Mouse (Mus musculus) midbrain, embryonic 12.5 days (tissue): ENCODE measurements around the gene Olfr384. TPM values are rescaled to one million over a fixed set of nuclear protein-coding genes. Genes with fewer than 3 reads are reported as not detected.
"Not testable (repeated sequence)": the region's sequence is repeated elsewhere in the genome, so short reads cannot be mapped to it uniquely, and the experiment has no call there.

Source experiments
- ATAC-seq: fragments of 200-750 bp; cut with Nextera tagmentation; 2 replicates; pipeline ENCODE4 v1.8.0; 2017; ENCODE audit warnings: low read depth, moderate TSS enrichment, moderate library complexity; ENCODE audit not compliant: low FRiP score
- H3K27ac ChIP-seq: fragments of 300-500 bp; sonication (generic); replicated peaks from 2 replicates; pipeline ENCODE4 v1.5.1; 2016; ENCODE audit warnings: mild to moderate bottlenecking
- H3K27me3 ChIP-seq: fragments of 300-500 bp; sonication (generic); 2 replicates; pipeline ENCODE4 v1.6.1; 2016; ENCODE audit warnings: mild to moderate bottlenecking
- H3K36me3 ChIP-seq: fragments of 300-500 bp; sonication (generic); 2 replicates; pipeline ENCODE4 v1.6.1; 2016
- H3K4me1 ChIP-seq: fragments of 300-500 bp; sonication (generic); 2 replicates; pipeline ENCODE4 v1.6.1; 2016
- H3K4me2 ChIP-seq: fragments of 300-500 bp; sonication (generic); replicated peaks from 2 replicates; pipeline ENCODE4 v1.6.1; 2016; ENCODE audit warnings: mild to moderate bottlenecking, moderate library complexity
- H3K4me3 ChIP-seq: fragments of 300-500 bp; sonication (generic); 2 replicates; pipeline ENCODE4 v1.5.1; 2016; ENCODE audit warnings: mild to moderate bottlenecking
- H3K9ac ChIP-seq: fragments of 300-500 bp; sonication (generic); replicated peaks from 2 replicates; pipeline ENCODE4 v1.6.1; 2016; ENCODE audit warnings: mild to moderate bottlenecking, moderate library complexity
- H3K9me3 ChIP-seq: fragments of 300-500 bp; sonication (generic); 2 replicates; pipeline ENCODE4 v1.6.1; 2016; ENCODE audit warnings: mild to moderate bottlenecking
- WGBS: fragments of 180-500 bp; shearing (Covaris S2); methylation state at CpG from one replicate; pipeline ENCODE4 v1.1.7; 2016; 5-methylcytosine and 5-hydroxymethylcytosine counted together
- polyA plus RNA-seq: library from polyadenylated mRNA; unstranded; fragments of >200 nt; fragmentation: Nextera tagmentation; extraction: Ambion mirVana; gene quantifications from 2 replicates; pipeline ENCODE4 v1.2.1, GENCODE M21; 2016

The Olfr384 gene
- not detected in 2 replicates for polyA plus RNA-seq

- no peak within 1 kb of the TSS for H3K4me3 ChIP-seq
- no peaks in the 10 kb centered on the region for H3K4me1 ChIP-seq
- no peak within 1 kb of the TSS for H3K27ac ChIP-seq
- no peak for ATAC-seq
- no peaks in the 10 kb centered on the region for H3K36me3 ChIP-seq
- no peak within 1 kb of the TSS for H3K4me2 ChIP-seq
- H3K9ac ChIP-seq, result no peak within 1 kb of the TSS
- 0 out of 2 replicates have a peak, but pooled peaks cover 4% of the 10 kb centered on the region for H3K9me3 ChIP-seq
- H3K27me3 ChIP-seq, result no peaks in the 10 kb centered on the region
Measured at GRCm38 (mm10) chr11:73598294-73598693, at the start of gene Olfr384. Olfr384 (plus strand) TSS chr11:73598594.

GRCm38 (mm10) chr11:73579871-73580270 lies 18.5 kb upstream of the Olfr384 start:
- Histone ChIP-seq H3K9ac (no peak overlapping the region), H3K27ac (no peak overlapping the region), H3K4me2 (no peak overlapping the region), H3K36me3 (no peaks in the 10 kb centered on the region), H3K27me3 (no peaks in the 10 kb centered on the region), H3K4me3 (no peak overlapping the region), H3K4me1 (no peaks in the 10 kb centered on the region), H3K9me3 (peaks cover 23% of the 10 kb centered on the region)
- ATAC-seq, result no peak

- not testable (repeated sequence) for H3K9ac ChIP-seq, H3K4me3 ChIP-seq, H3K27me3 ChIP-seq, H3K27ac ChIP-seq, H3K4me2 ChIP-seq, ATAC-seq, H3K36me3 ChIP-seq, H3K4me1 ChIP-seq
- H3K9me3 ChIP-seq, result peaks cover 17% of the 10 kb centered on the region
- WGBS, result 79% methylated on average over 1 of the region's 1 CpGs
Measured at GRCm38 (mm10) chr11:73583188-73583587, 15.2 kb upstream of the Olfr384 start.

- H3K27me3 ChIP-seq, result no peaks in the 10 kb centered on the region
- H3K9me3 ChIP-seq, result peaks cover 9% of the 10 kb centered on the region; the same call in 1 of the 2 replicates
- H3K4me3 ChIP-seq, result no peak within 1 kb of the TSS
- H3K9ac ChIP-seq, result no peak within 1 kb of the TSS
- H3K4me2 ChIP-seq, result no peak within 1 kb of the TSS
- no peaks in the 10 kb centered on the region for H3K36me3 ChIP-seq
- no peak for ATAC-seq
- no peak within 1 kb of the TSS for H3K27ac ChIP-seq
- no peaks in the 10 kb centered on the region for H3K4me1 ChIP-seq
Measured at GRCm38 (mm10) chr11:73592908-73593307, 5.5 kb upstream of the Olfr384 start, which contains the start of gene Olfr385. Olfr385 (minus strand) TSS chr11:73593008.

Other genes with a start within 250 kb of the Olfr384 start
- not detected in 2 replicates for gene Olfr20, start 247.8 kb upstream of the Olfr384 start, polyA plus RNA-seq
- gene Olfr376, start 227.3 kb upstream of the Olfr384 start, polyA plus RNA-seq, result not detected in 2 replicates
- gene Olfr1, start 199.0 kb upstream of the Olfr384 start, polyA plus RNA-seq, result not detected in 2 replicates
- not detected in 2 replicates for gene Olfr378, start 170.1 kb upstream of the Olfr384 start, polyA plus RNA-seq
- not detected in 2 replicates for gene Olfr380, start 141.1 kb upstream of the Olfr384 start, polyA plus RNA-seq
- not detected in 2 replicates for gene Olfr381, start 107.0 kb upstream of the Olfr384 start, polyA plus RNA-seq
- not detected in 2 replicates for gene Olfr382, start 81.4 kb upstream of the Olfr384 start, polyA plus RNA-seq
- not detected in 2 replicates for gene Olfr385, start 5.6 kb upstream of the Olfr384 start, polyA plus RNA-seq
- not detected in 2 replicates for gene Zfp735, start 90.2 kb downstream of the Olfr384 start, polyA plus RNA-seq
- gene Olfr389, start 182.1 kb downstream of the Olfr384 start, polyA plus RNA-seq, result not detected in 2 replicates
- not detected in 2 replicates for gene Olfr390, start 184.4 kb downstream of the Olfr384 start, polyA plus RNA-seq
- not detected in 2 replicates for gene Olfr391-ps, start 204.5 kb downstream of the Olfr384 start, polyA plus RNA-seq
- gene Olfr392, start 218.5 kb downstream of the Olfr384 start, polyA plus RNA-seq, result not detected in 2 replicates